Mouse (Mus musculus) layer of hippocampus, adult 8-10 months (tissue): ENCODE measurements around the gene Nkx1-1. TPM values are rescaled to one million over a fixed set of nuclear protein-coding genes. Genes with fewer than 3 reads are reported as not detected.

Experiments used
- DNase-seq, 2 experiments: peaks; one replicate each; pipeline ENCODE4 v3.0.0; 2022; ENCODE audit warnings: low spot score in 2 of 2
- total RNA-seq, 4 experiments: library from RNA; stranded (reverse); gene quantifications; 2 replicates each; pipeline ENCODE4 v1.2.4; 2022

The Nkx1-1 gene
- total RNA-seq, 4 experiments from 2014 or later, result not detected

- no peak for DNase-seq
These were observed 13.5 kb downstream of the Nkx1-1 start for GRCm38 (mm10) chr5:33420313-33420712.

- DNase-seq, result no peak
These were observed 33.0 kb downstream of the Nkx1-1 start for GRCm38 (mm10) chr5:33400819-33401218.

DNA sequence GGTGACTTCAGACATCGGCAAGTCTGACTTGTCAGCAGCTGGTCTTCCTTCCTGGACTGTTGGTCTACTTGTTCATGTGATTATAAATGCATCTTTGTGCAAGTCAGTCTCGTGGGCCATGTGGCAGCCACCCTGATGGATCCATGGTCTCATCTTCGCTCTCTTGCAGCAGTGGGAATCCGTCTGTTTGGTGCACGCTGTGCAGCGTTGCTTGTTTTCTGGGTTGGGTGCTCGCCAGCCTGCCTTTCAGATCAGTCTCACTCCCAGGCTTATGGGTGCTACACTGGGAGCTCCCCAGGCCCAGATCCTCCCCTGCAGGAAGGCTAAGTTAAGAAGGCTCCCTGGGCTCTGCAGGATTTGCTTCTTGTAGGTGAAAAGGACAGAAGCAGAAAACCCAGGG lies 36.9 kb downstream of the Nkx1-1 start:
- peak; percentile 22 to 35 for DNase-seq

GRCm38 (mm10) chr5:33395693-33396092 lies 38.1 kb downstream of the Nkx1-1 start:
- no peak for DNase-seq

GRCm38 (mm10) chr5:33393803-33394202 lies 40.0 kb downstream of the Nkx1-1 start:
- peak; percentile 71 to 88 for DNase-seq

- DNase-seq, result no peak
These were observed 46.2 kb downstream of the Nkx1-1 start for GRCm38 (mm10) chr5:33387550-33387949.

Other genes with a start within 250 kb of the Nkx1-1 start
- not detected for gene Spon2, start 215.5 kb downstream of the Nkx1-1 start, total RNA-seq
- 100 to 1,000 TPM; 255 to 270 (median 268) TPM for gene Ctbp1, start 159.0 kb downstream of the Nkx1-1 start, total RNA-seq
- 100 to 1,000 TPM in 2 of 4 experiments, 10 to 100 TPM in 2; 95.1 to 105 (median 98.5) TPM for gene Maea, start 98.5 kb downstream of the Nkx1-1 start, total RNA-seq
- gene Uvssa, start 55.4 kb downstream of the Nkx1-1 start, total RNA-seq, result 1 to 10 TPM; 7.0 to 9.7 (median 8.3) TPM
- gene Fam53a, start 195.7 kb upstream of the Nkx1-1 start, total RNA-seq, result 10 to 100 TPM; 23.1 to 28.3 (median 24.0) TPM
- 1 to 10 TPM in 2 of 4 experiments, under 1 TPM in 2; 0.61 to 1.1 (median 0.89) TPM for gene Gm9903, start 195.9 kb upstream of the Nkx1-1 start, total RNA-seq
- gene Slbp, start 218.6 kb upstream of the Nkx1-1 start, total RNA-seq, result 10 to 100 TPM; 18.1 to 28.3 (median 23.1) TPM
- gene Tacc3, start 224.2 kb upstream of the Nkx1-1 start, total RNA-seq, result 1 to 10 TPM; 4.1 to 7.2 (median 4.4) TPM
- 10 to 100 TPM; 22.4 to 25.7 (median 25.2) TPM for gene Tmem129, start 224.4 kb upstream of the Nkx1-1 start, total RNA-seq